Comparison of ENCODE assay signal across 23 mouse cellular contexts in the genomic region with DNA sequence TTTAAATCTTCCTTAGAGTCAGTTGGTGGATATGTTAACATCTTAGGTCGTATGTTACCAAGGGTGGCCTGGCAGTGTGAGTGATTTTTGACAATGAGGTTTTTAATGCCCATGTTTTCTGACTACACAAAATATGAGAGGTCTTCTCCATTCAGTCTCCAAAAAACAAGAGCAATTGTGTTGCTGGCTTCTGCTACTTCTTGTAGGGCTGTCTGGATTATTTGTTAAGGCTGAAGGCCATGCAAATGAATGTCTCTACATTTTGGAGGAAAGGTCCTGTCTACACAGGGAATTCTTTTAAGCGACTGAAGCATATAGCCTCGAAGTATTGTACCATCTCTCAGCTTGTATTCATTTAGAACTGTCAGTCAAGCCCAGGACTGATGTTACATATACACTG. TPM values are rescaled to one million over a fixed set of nuclear protein-coding genes. Genes with fewer than 3 reads are reported as not detected.
DNase-seq lines count a peak whose midpoint lies in the region; ATAC-seq and TF ChIP-seq lines count a peak whose summit lies in the region.
"Had no signal": no experiment of that assay in that cellular context is flagged by ENCODE, and none has a peak within 500 bp of the region (broad histone marks: within the 10 kb centered on the region; RNA-seq: fewer than 3 reads in every experiment).

No protein-coding gene starts in this region.

- no peaks in the 10 kb centered on the region for H3K27me3 ChIP-seq in MEL (ENCODE audit: control insufficient read depth in 1 of 2, insufficient read depth in 2 of 2, low read length in 2 of 2)
- no peaks in the 10 kb centered on the region for H3K27me3 ChIP-seq in intestine, embryonic 15.5 days (replicated peaks)
- H3K27me3 ChIP-seq: forebrain, embryonic 13.5 days; heart, embryonic 12.5 days; lung, embryonic 15.5 days; neural tube, embryonic 13.5 days had no signal

- H3K36me3 ChIP-seq in MEL (ENCODE audit: control insufficient read depth in 1 of 2, insufficient read depth in 2 of 2, low read length in 2 of 2) (peaks cover 0 to 33% of the 10 kb centered on the region in 2 experiments; a peak in 2 of 4 replicates), macrophage (ENCODE audit: inconsistent target) (no peaks in the 10 kb centered on the region)
- no peaks in the 10 kb centered on the region for H3K36me3 ChIP-seq in intestine, embryonic 15.5 days
- H3K36me3 ChIP-seq: heart, embryonic 12.5 days; lung, embryonic 15.5 days; neural tube, embryonic 13.5 days had no signal

- peaks cover 22% of the 10 kb centered on the region for H3K4me1 ChIP-seq in lung, adult 2 months (ENCODE audit: control insufficient read depth, insufficient read depth, low read length)
- H3K4me1 ChIP-seq in MEL (ENCODE audit: control insufficient read depth in 1 of 2, insufficient read depth in 2 of 2, low read length in 2 of 2), result peaks cover 17 to 27% of the 10 kb centered on the region in 2 experiments
- H3K4me1 ChIP-seq in intestine, embryonic 15.5 days (replicated peaks), result no peaks in the 10 kb centered on the region
- H3K4me1 ChIP-seq: forebrain, embryonic 13.5 days; neural tube, embryonic 13.5 days had no signal

- no peaks in the 10 kb centered on the region for H3K9me3 ChIP-seq in MEL (replicated peaks; ENCODE audit: insufficient read depth, low read length)
- H3K9me3 ChIP-seq in intestine, embryonic 15.5 days, result no peaks in the 10 kb centered on the region
- H3K9me3 ChIP-seq: forebrain, embryonic 13.5 days; heart, embryonic 12.5 days; lung, embryonic 15.5 days; neural tube, embryonic 13.5 days had no signal

- peak overlapping the region; percentile 28 for H3K4me3 ChIP-seq in lung, adult 2 months (replicated peaks; ENCODE audit: extremely low read depth, low read depth, low read length)
- H3K4me3 ChIP-seq in MEL (ENCODE audit: control insufficient read depth in 1 of 2, insufficient read depth in 1 of 2, low read depth in 2 of 2, low read length in 2 of 2) (peak overlapping the region in 1 of 2 experiments; percentile 52; a peak in 2 of 4 replicates), macrophage (ENCODE audit: inconsistent target) (peak overlapping the region; percentile 81)
- no peak overlapping the region for H3K4me3 ChIP-seq in intestine, embryonic 15.5 days (replicated peaks)
- H3K4me3 ChIP-seq: forebrain, embryonic 13.5 days; heart, embryonic 12.5 days; layer of hippocampus, adult 2 months; lung, embryonic 15.5 days; neural tube, embryonic 13.5 days had no signal

- ATAC-seq in intestine, embryonic 15.5 days, result no peak
- ATAC-seq: forebrain, embryonic 13.5 days had no signal

- H3K27ac ChIP-seq in MEL (ENCODE audit: control insufficient read depth, low read depth, low read length) (peak overlapping the region; percentile 47), macrophage (peak overlapping the region; percentile 99)
- no peak overlapping the region for H3K27ac ChIP-seq in intestine, embryonic 15.5 days
- H3K27ac ChIP-seq: forebrain, embryonic 13.5 days; kidney, postnatal 0 days; layer of hippocampus, adult 2 months; neural tube, embryonic 13.5 days had no signal

- H3K79me2 ChIP-seq in MEL (ENCODE audit: control insufficient read depth, insufficient read depth, low read length, poor library complexity) (peaks cover 11% of the 10 kb centered on the region; the same call in 1 of the 2 replicates), macrophage (ENCODE audit: inconsistent target) (peaks cover 78% of the 10 kb centered on the region)

- DNase-seq in lung, adult 2 months, result no peak
- DNase-seq in lung, postnatal 25 days (ENCODE audit: low spot score), result no peak
- DNase-seq in MEL (ENCODE audit: low read depth, low spot score), result peak; percentile 33
- DNase-seq in kidney, postnatal 10 days, result no peak
- no peak for DNase-seq in left cerebral cortex, adult 8-10 months (ENCODE audit: low spot score in 2 of 2)
- DNase-seq: adrenal gland, adult 2 months; cerebellum, adult 11-12 months; cerebellum, postnatal 25 days; gastrocnemius, postnatal 36 days; left cerebral cortex, postnatal 4 days; right cerebral cortex, postnatal 25 days had no signal

- 77% methylated on average over 3 of the region's 3 CpGs for WGBS in lung, adult 2 months
- WGBS in intestine, embryonic 15.5 days, result 76% methylated on average over 3 of the region's 3 CpGs
- 6% methylated on average over 3 of the region's 3 CpGs for WGBS in macrophage (ENCODE audit: missing documents)

- peak overlapping the region; percentile 23 for H3K4me2 ChIP-seq in intestine, embryonic 15.5 days (replicated peaks)
- H3K4me2 ChIP-seq: forebrain, embryonic 13.5 days; heart, embryonic 12.5 days; lung, embryonic 15.5 days; neural tube, embryonic 13.5 days had no signal

- H3K9ac ChIP-seq in MEL (ENCODE audit: control insufficient read depth, low read depth, low read length, poor library complexity, severe bottlenecking), result peak overlapping the region; percentile 78
- H3K9ac ChIP-seq in intestine, embryonic 15.5 days, result no peak overlapping the region
- H3K9ac ChIP-seq: forebrain, embryonic 13.5 days; heart, embryonic 12.5 days; lung, embryonic 15.5 days; neural tube, embryonic 13.5 days had no signal

- TF ChIP-seq CTCF in lung, adult 2 months (IDR thresholded peaks at IDR 0.05; ENCODE audit: insufficient read depth, low read length), result no peak
- TF ChIP-seq CTCF in MEL (IDR thresholded peaks at IDR 0.05 in 2 of 3, conservative IDR thresholded peaks at IDR 0.05 in 1 of 3; ENCODE audit: control insufficient read depth in 1 of 3, insufficient read depth in 1 of 3, low read depth in 2 of 3, low read length in 3 of 3, poor library complexity in 1 of 3, severe bottlenecking in 1 of 3), result no peak

- TF ChIP-seq POLR2A in lung, adult 2 months (IDR thresholded peaks at IDR 0.05; ENCODE audit: borderline replicate concordance, extremely low read depth, low read depth, low read length), result no peak
- no peak for TF ChIP-seq POLR2A in MEL (IDR thresholded peaks at IDR 0.05; ENCODE audit: control insufficient read depth in 1 of 2, insufficient read depth in 1 of 2, low read depth in 1 of 2, low read length in 2 of 2, poor library complexity in 1 of 2)

- TF ChIP-seq EP300 in MEL (IDR thresholded peaks at IDR 0.05; ENCODE audit: low read depth in 1 of 2, low read length in 2 of 2), result no peak

- TF ChIP-seq RAD21 in MEL (IDR thresholded peaks at IDR 0.05; ENCODE audit: low read depth, low read length), result no peak

TF ChIP-seq in MEL, 35 proteins besides CTCF, POLR2A, EP300 and RAD21:
- TF ChIP-seq POLR2AphosphoS2 (IDR thresholded peaks at IDR 0.05; ENCODE audit: low read length) (no peak), MYC (IDR thresholded peaks at IDR 0.05; ENCODE audit: low read depth, low read length) (no peak), RCOR1 (IDR thresholded peaks at IDR 0.05; ENCODE audit: low read depth, low read length) (no peak), ZC3H11A (IDR thresholded peaks at IDR 0.05; ENCODE audit: low read depth, low read length) (no peak), JUND (IDR thresholded peaks at IDR 0.05; ENCODE audit: low read depth, low read length) (no peak), MXI1 (IDR thresholded peaks at IDR 0.05; ENCODE audit: low read depth, low read length) (no peak), CHD2 (IDR thresholded peaks at IDR 0.05; ENCODE audit: low read length) (no peak), SIN3A (IDR thresholded peaks at IDR 0.05; ENCODE audit: low read length) (no peak)

RNA-seq across cellular contexts. Expression of gene Lcp1, which starts 46.5 kb away (rescaled TPM):
- 26.6 and 54.4 TPM in 2 replicates for polyA plus RNA-seq in lung, adult 2 months (2012; rRNA removed)
- total RNA-seq in MEL (2012; rRNA removed), result 11.0 and 23.7 TPM in 2 replicates
- polyA plus RNA-seq in MEL (2012; ENCODE audit: insufficient read depth in 1 of 2, insufficient read length in 2 of 2, low read depth in 1 of 2, low replicate concordance in 2 of 2, missing spikeins in 1 of 2), result 10 to 100 TPM in 1 of 2 experiments, not detected in 1; 20.3 TPM
- polyA plus RNA-seq in intestine, embryonic 15.5 days (2015; fragmentation: Nextera tagmentation; extraction: Ambion mirVana), result 81.6 and 81.9 TPM in 2 replicates
- total RNA-seq in macrophage (2018; cell fraction: chromatin; rRNA removed), result 1,000 to 10,000 TPM in 11 of 26 experiments, 100 to 1,000 TPM in 15; 310 to 1,734 (median 948) TPM
- total RNA-seq in macrophage (2018; cell fraction: cytosol; rRNA removed), result 1,000 to 10,000 TPM in 4 of 26 experiments, 100 to 1,000 TPM in 22; 554 to 1,295 (median 783) TPM
- total RNA-seq in macrophage (2018; cell fraction: nucleus; rRNA removed), result 1,000 to 10,000 TPM in 4 of 26 experiments, 100 to 1,000 TPM in 22; 371 to 1,198 (median 818) TPM
- polyA plus RNA-seq in macrophage (2018), result 571 to 1,239 TPM (median 1,135 TPM) in 3 replicates
- total RNA-seq in left cerebral cortex, adult 8-10 months (2022), result 10 to 100 TPM in 2 of 4 experiments, 1 to 10 TPM in 2; 6.6 to 15.3 (median 9.3) TPM

RNA-seq across cellular contexts. Expression of gene Lrrc63, which starts 46.7 kb away (rescaled TPM):
- 0.03 and 0.04 TPM in 2 replicates for polyA plus RNA-seq in lung, adult 2 months (2012; rRNA removed)
- total RNA-seq in MEL (2012; rRNA removed), result not detected in 2 replicates
- polyA plus RNA-seq in MEL (2012; ENCODE audit: insufficient read depth in 1 of 2, insufficient read length in 2 of 2, low read depth in 1 of 2, low replicate concordance in 2 of 2, missing spikeins in 1 of 2) (not detected), macrophage (2018) (0.06 to 0.11 TPM in 2 of 3 replicates, not detected in the other)
- 0.05 TPM in 1 of 2 replicates, not detected in the other for polyA plus RNA-seq in intestine, embryonic 15.5 days (2015; fragmentation: Nextera tagmentation; extraction: Ambion mirVana)
- total RNA-seq in macrophage (2018; cell fraction: chromatin; rRNA removed), result 10 to 100 TPM in 7 of 26 experiments, 1 to 10 TPM in 9, under 1 TPM in 4, not detected in 6; 0.43 to 19.7 (median 5.4) TPM
- total RNA-seq in macrophage (2018; cell fraction: cytosol; rRNA removed), result 1 to 10 TPM in 8 of 26 experiments, under 1 TPM in 15, not detected in 3; 0.05 to 7.4 (median 0.55) TPM
- total RNA-seq in macrophage (2018; cell fraction: nucleus; rRNA removed), result 10 to 100 TPM in 6 of 26 experiments, 1 to 10 TPM in 12, under 1 TPM in 7, not detected in 1; 0.25 to 24.3 (median 3.4) TPM
- not detected for total RNA-seq in left cerebral cortex, adult 8-10 months (2022)
- total RNA-seq: adrenal gland, adult 2 months; gastrocnemius, postnatal 36 days; hematopoietic stem cell, adult 5-6 weeks; layer of hippocampus, adult 2 months; left cerebral cortex, postnatal 4 days; megakaryocyte-erythroid progenitor cell, adult 5-6 weeks had no signal
- polyA plus RNA-seq: adrenal gland, adult 2 months; CD4-positive, CD25-positive, alpha-beta regulatory T cell, adult 4 months; heart, embryonic 12.5 days; inflammation-experienced regulatory T-cells, adult 6 months; kidney, postnatal 0 days; lung, embryonic 15.5 days; neural tube, embryonic 13.5 days had no signal
